ENCODE assay signal across 7 mouse cellular contexts in the genomic region with DNA sequence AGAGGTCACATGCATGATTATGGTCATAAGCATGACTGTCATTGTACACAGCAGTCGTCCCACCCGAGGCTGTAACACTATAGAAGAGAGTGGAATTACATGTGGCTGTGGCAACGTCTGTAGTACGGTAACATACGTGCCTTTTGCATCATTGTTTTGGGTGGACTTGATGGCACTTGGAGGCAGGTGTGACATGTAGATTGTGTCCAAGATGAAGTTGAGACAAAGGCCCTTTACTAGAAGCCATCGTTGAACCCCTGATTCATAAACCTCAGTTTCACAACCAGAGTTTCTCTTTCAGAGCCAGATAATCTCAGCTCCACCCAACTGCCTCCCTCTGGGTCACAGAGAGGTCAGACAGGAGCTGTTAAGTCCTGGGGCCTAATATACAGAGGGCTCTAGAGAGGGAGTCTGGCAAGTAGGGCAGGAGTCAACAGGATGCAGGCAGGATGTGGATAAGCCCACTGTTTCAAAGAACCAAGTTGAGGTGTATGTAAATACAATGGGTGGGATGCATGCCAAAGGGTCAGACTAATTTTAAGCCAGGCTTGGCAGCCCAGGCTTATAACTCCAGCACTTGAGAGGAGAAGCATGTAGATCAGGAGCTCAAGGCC. TPM values are rescaled to one million over a fixed set of nuclear protein-coding genes. Genes with fewer than 3 reads are reported as not detected.
A peak's percentile ranks its signal among the peaks of the same experiment; 100 is the strongest.
DNase-seq lines count a peak whose midpoint lies in the region; ATAC-seq lines count a peak whose summit lies in the region.

No protein-coding gene starts in this region.

- ATAC-seq in megakaryocyte-erythroid progenitor cell, adult 5-6 weeks (replicated peaks; ENCODE audit: low FRiP score, low TSS enrichment, poor library complexity, severe bottlenecking) = no peak

- peak; percentile 86 for DNase-seq in R1 (ENCODE audit: low read depth, low spot score)
- DNase-seq in fat pad, adult 2 months (ENCODE audit: extremely low read depth, low read depth, low spot score) = peak; percentile 91
- peak; percentile 56 for DNase-seq in kidney, adult 18-20 months
- peak; percentile 94 for DNase-seq in lung, postnatal 36 days
- no peak for DNase-seq in layer of hippocampus, adult 8-10 months (ENCODE audit: low spot score in 2 of 2)
- no peak for DNase-seq in layer of hippocampus, postnatal 10 days (ENCODE audit: low spot score in 2 of 2)

RNA-seq across cellular contexts. Expression of gene Dhrs3, which starts 5.5 kb away (rescaled TPM):
- 10 to 100 TPM; 28.7 to 41.1 (median 35.0) TPM for total RNA-seq in layer of hippocampus, adult 8-10 months (2022)
- 1.9 and 11.1 TPM in 2 replicates for total RNA-seq in megakaryocyte-erythroid progenitor cell, adult 5-6 weeks (2014; fragmentation: Nextera tagmentation)
- 3.0 and 6.7 TPM in 2 replicates for total RNA-seq in megakaryocyte-erythroid progenitor cell, adult 5-6 weeks (2017)
- 10 to 100 TPM; 23.2 to 23.3 TPM for total RNA-seq in layer of hippocampus, postnatal 10 days (2021)

Comparison
In these comparisons a context has a peak if more than half of its experiments do, and no peak if none do; other contexts are left out.
1. DNase-seq: peak in R1 (single experiment), fat pad, adult 2 months (single experiment), kidney, adult 18-20 months (single experiment) and lung, postnatal 36 days (single experiment); none in layer of hippocampus, adult 8-10 months (0 of 2) and layer of hippocampus, postnatal 10 days (0 of 2).